Mouse (Mus musculus) limb, embryonic 14.5 days (tissue): ENCODE results near the gene Zc2hc1b. TPM values are rescaled to one million over a fixed set of nuclear protein-coding genes. Genes with fewer than 3 reads are reported as not detected.

Source experiments
- ATAC-seq: fragments of 200-750 bp; cut with Nextera tagmentation; 2 replicates; pipeline ENCODE4 v1.8.0; 2017; ENCODE audit warnings: low read depth, moderate number of reproducible peaks, moderate TSS enrichment; ENCODE audit not compliant: low FRiP score
- DNase-seq: peaks from one replicate; pipeline ENCODE4 v3.0.0-alpha.2; 2015; ENCODE audit warnings: low spot score
- H3K27ac ChIP-seq: fragments of 300-500 bp; sonication (generic); replicated peaks from 2 replicates; pipeline ENCODE4 v1.5.1; 2014; ENCODE audit warnings: low read depth, mild to moderate bottlenecking, low read length, moderate library complexity, mixed read lengths
- H3K27me3 ChIP-seq: fragments of 300-500 bp; sonication (generic); 2 replicates; pipeline ENCODE4 v1.6.1; 2014; ENCODE audit warnings: low read length, mixed read lengths; ENCODE audit not compliant: control insufficient read depth, insufficient read depth
- H3K36me3 ChIP-seq: fragments of 300-500 bp; sonication (generic); 2 replicates; pipeline ENCODE4 v1.6.1; 2014; ENCODE audit warnings: mild to moderate bottlenecking, low read length, moderate library complexity, mixed read lengths; ENCODE audit not compliant: control insufficient read depth, insufficient read depth
- H3K4me1 ChIP-seq: fragments of 300-500 bp; sonication (generic); 2 replicates; pipeline ENCODE4 v1.6.1; 2014; ENCODE audit warnings: antibody characterized with exemption, low read length, mixed read lengths; ENCODE audit not compliant: control insufficient read depth, insufficient read depth
- H3K4me2 ChIP-seq: fragments of 300-500 bp; sonication (generic); replicated peaks from 2 replicates; pipeline ENCODE4 v1.6.1; 2014; ENCODE audit warnings: low read depth, mild to moderate bottlenecking, low read length, moderate library complexity; ENCODE audit not compliant: severe bottlenecking
- H3K4me3 ChIP-seq: fragments of 300-500 bp; sonication (generic); replicated peaks from 2 replicates; pipeline ENCODE4 v1.5.1; 2014; ENCODE audit warnings: low read length
- H3K9ac ChIP-seq: fragments of 300-500 bp; sonication (generic); 2 replicates; pipeline ENCODE4 v1.6.1; 2014; ENCODE audit warnings: mild to moderate bottlenecking, low read depth, low read length, moderate library complexity; ENCODE audit not compliant: severe bottlenecking
- H3K9me3 ChIP-seq: fragments of 300-500 bp; sonication (generic); 2 replicates; pipeline ENCODE4 v1.6.1; 2016; ENCODE audit warnings: low read length; ENCODE audit not compliant: control insufficient read depth
- POLR2A ChIP-seq: fragments of 200-500 bp; IDR thresholded peaks from 2 replicates; pipeline ENCODE4 v1.8.0; 2012; ENCODE audit warnings: inconsistent platforms, mild to moderate bottlenecking, moderate library complexity, borderline replicate concordance; ENCODE audit not compliant: insufficient read depth, insufficient read length; ENCODE audit errors: extremely low read depth
- WGBS: fragments of 180-500 bp; shearing (Covaris S2); extraction: QIAGEN DNeasy Blood & Tissue Kit; methylation state at CpG from one replicate; pipeline ENCODE4 v1.1.7; 2014; 5-methylcytosine and 5-hydroxymethylcytosine counted together
- polyA plus RNA-seq, 2 experiments: library from polyadenylated mRNA; depleted of rRNA in 1 of 2; stranded (reverse) in 1 of 2; unstranded in 1 of 2; fragments of >200 nt; fragmentation: Nextera tagmentation in 1 of 2; extraction: Ambion mirVana in 1 of 2; gene quantifications; 2 replicates each; pipeline versions ENCODE4 v1.2.1 to v1.2.3; 2012 to 2014

Zc2hc1b gene
- polyA plus RNA-seq, 2 experiments = not detected

- Histone ChIP-seq H3K4me1 (peaks cover 9% of the 10 kb centered on the region; the same call in 1 of the 2 replicates), H3K9ac (no peak overlapping the region), H3K27me3 (no peaks in the 10 kb centered on the region), H3K4me3 (no peak overlapping the region), H3K36me3 (peaks cover 14% of the 10 kb centered on the region; the same call in 1 of the 2 replicates), H3K4me2 (no peak overlapping the region), H3K27ac (no peak overlapping the region), H3K9me3 (no peaks in the 10 kb centered on the region)
- DNase-seq (no peak), ATAC-seq (no peak)
- TF ChIP-seq POLR2A = no peak
- WGBS = 75% methylated on average over 7 of the region's 7 CpGs
Observed at GRCm38 (mm10) chr10:13118024-13118769, 59.6 kb downstream of the Zc2hc1b start.

- TF ChIP-seq POLR2A = no peak
- Histone ChIP-seq H3K27me3 (no peaks in the 10 kb centered on the region), H3K36me3 (peaks cover 14% of the 10 kb centered on the region; the same call in 1 of the 2 replicates), H3K9me3 (no peaks in the 10 kb centered on the region), H3K9ac (no peak overlapping the region), H3K27ac (no peak overlapping the region), H3K4me2 (no peak overlapping the region), H3K4me1 (peaks cover 9% of the 10 kb centered on the region; the same call in 1 of the 2 replicates), H3K4me3 (no peak overlapping the region)
- WGBS = 44% methylated on average over 9 of the region's 9 CpGs
- DNase-seq (no peak), ATAC-seq (no peak; the same call in 1 of the 2 replicates)
Observed at GRCm38 (mm10) chr10:13116706-13117665, 60.8 kb downstream of the Zc2hc1b start.

GRCm38 (mm10) chr10:13115030-13115429, 62.8 kb downstream of the Zc2hc1b start:
- no peak overlapping the region for H3K4me2 ChIP-seq
- ATAC-seq = no peak
- no peak overlapping the region for H3K9ac ChIP-seq
- peaks cover 15% of the 10 kb centered on the region; the same call in 1 of the 2 replicates for H3K36me3 ChIP-seq
- no peak overlapping the region for H3K4me3 ChIP-seq
- no peaks in the 10 kb centered on the region for H3K9me3 ChIP-seq
- H3K27ac ChIP-seq = no peak overlapping the region
- no peaks in the 10 kb centered on the region for H3K27me3 ChIP-seq
- H3K4me1 ChIP-seq = peaks cover 9% of the 10 kb centered on the region; the same call in 1 of the 2 replicates
- no peak for DNase-seq
- TF ChIP-seq POLR2A = no peak
- 84% methylated on average over 4 of the region's 4 CpGs for WGBS

- Histone ChIP-seq H3K4me3 (no peak overlapping the region), H3K27me3 (no peaks in the 10 kb centered on the region), H3K27ac (no peak overlapping the region), H3K9ac (no peak overlapping the region), H3K36me3 (peaks cover 18% of the 10 kb centered on the region; the same call in 1 of the 2 replicates), H3K4me2 (no peak overlapping the region), H3K4me1 (peaks cover 9% of the 10 kb centered on the region; the same call in 1 of the 2 replicates), H3K9me3 (no peaks in the 10 kb centered on the region)
- no peak for TF ChIP-seq POLR2A
- ATAC-seq = no peak
- DNase-seq = no peak
- WGBS = 83% methylated on average over 4 of the region's 4 CpGs
Observed at GRCm38 (mm10) chr10:13113641-13114040, 64.2 kb downstream of the Zc2hc1b start.

- Histone ChIP-seq H3K4me1 (peaks cover 14% of the 10 kb centered on the region; the same call in 1 of the 2 replicates), H3K27me3 (no peaks in the 10 kb centered on the region), H3K36me3 (peaks cover 11% of the 10 kb centered on the region; the same call in 1 of the 2 replicates), H3K4me3 (no peak overlapping the region), H3K4me2 (no peak overlapping the region), H3K9ac (no peak overlapping the region), H3K9me3 (no peaks in the 10 kb centered on the region), H3K27ac (no peak overlapping the region)
- no peak for TF ChIP-seq POLR2A
- WGBS = 55% methylated on average over 3 of the region's 3 CpGs
- ATAC-seq (no peak), DNase-seq (no peak)
Observed at GRCm38 (mm10) chr10:13112849-13113248, 65.0 kb downstream of the Zc2hc1b start.
